Mouse (Mus musculus) heart, postnatal 25 days (tissue): Measurements from ENCODE around the gene Olfr1036. TPM values are rescaled to one million over a fixed set of nuclear protein-coding genes. Genes with fewer than 3 reads are reported as not detected.
"Not testable (repeated sequence)": the region's sequence is repeated elsewhere in the genome, so short reads cannot be mapped to it uniquely, and the experiment has no call there.

Source experiments
- DNase-seq: peaks from one replicate; pipeline ENCODE4 v3.0.0; 2022; ENCODE audit warnings: low spot score
- intact Hi-C: fragments of 180-260 bp; cut with DNase I; formaldehyde crosslinking; loops from one replicate; pipeline ENCODE4 v1.15.1; 2025
- total RNA-seq, 2 experiments: library from RNA; stranded (reverse); gene quantifications; 2 replicates each; pipeline ENCODE4 v1.2.3; 2021

Olfr1036 gene
- not detected for total RNA-seq

DNA sequence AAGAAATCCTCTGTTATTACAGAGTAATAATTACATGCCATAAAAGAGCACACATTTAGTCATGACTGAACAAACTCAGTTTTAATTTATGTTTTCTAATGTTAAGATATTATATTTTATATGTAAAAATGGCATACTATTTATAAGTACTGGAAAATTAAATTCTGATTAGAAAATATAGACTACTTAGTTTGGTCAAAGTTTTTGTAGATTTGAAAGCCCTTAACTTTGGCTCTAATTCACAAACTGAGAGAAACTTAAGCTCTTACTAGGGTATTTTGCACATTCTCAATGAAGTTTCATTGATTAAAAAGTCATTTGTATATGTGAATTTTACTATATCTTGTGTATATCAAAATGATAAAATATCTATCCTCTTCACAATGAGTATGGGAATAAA is at the start of gene Olfr1036:
TSS of gene Olfr1036 (plus strand) at position 301 of the 400 bp plus-strand sequence.
- intact Hi-C loops, DNase-seq: not testable (repeated sequence)

DNA sequence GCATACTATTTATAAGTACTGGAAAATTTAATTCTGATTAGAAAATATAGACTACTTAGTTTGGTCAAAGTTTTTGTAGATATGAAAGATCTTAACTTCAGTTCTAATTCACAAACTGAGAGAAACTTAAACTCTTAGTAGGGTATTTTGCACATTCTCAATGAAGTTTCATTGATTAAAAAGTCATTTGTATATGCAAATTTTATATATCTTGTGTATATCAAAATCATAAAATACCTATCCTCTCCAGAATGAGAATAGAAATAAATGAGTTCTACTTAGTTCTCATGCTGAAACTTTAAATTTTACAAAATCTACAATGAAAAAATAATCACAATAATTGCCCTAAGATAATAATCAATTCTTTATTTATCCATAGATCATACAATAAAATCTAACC is 28.2 kb upstream of the Olfr1036 start, which contains the start of gene Olfr1034:
TSS of gene Olfr1034 (plus strand) at position 301 of the 400 bp plus-strand sequence.
- intact Hi-C loops: no loop called here
- no peak for DNase-seq

DNA sequence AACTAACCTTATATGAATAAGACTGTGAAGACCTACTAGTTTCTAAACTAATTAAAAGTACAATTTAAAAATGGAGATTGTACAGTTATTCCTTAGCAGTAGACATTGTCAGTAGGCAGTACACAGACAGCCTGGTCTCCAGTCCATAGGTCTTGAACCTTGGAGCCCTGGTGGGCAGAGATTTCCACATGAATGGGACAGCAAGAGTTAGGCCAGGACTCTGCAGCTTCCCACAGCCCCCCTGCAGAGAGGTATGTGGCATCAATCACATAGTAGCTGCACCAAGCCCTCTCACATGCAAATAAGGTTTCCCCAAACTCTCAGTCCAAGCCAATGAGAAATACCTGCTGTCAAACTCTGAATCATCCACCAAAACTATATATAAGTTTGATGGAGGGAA is 23.0 kb upstream of the Olfr1036 start:
- intact Hi-C loops, DNase-seq: not testable (repeated sequence)

DNA sequence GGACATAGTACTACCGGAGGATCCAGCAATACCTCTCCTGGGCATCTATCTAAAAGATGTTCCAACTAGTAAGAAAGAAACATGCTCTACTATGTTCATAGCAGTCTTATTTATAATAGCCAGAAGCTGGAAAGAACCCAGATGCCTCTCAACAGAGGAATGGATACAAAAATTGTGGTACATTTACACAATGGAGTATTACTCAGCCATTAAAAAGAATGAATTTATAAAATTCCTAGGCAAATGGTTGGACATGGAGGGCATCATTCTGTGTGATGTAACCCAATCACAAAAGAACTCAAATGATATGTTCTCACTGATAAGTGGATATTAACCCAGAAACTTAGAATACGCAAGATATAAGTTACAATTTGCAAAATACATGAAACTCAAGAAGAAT is 10.0 kb upstream of the Olfr1036 start:
- DNase-seq, intact Hi-C loops: not testable (repeated sequence)

DNA sequence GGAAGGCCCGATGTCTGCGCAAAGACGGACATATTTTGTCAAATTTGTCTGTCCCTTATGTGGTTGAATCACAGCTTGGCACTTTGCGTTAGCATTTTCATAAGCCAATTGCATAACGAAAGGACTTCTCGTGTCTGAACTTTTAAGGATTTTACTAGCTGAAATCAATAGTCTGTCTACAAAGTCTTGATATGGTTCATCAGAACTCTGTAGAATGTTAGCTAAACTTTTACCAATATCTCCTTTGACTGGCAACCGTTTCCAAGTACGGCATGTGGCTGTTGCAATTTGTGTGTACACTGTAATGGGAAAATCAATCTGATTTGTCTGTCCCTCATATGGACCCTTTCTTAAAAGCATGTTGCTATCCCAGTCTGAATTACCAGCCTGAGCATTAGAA is 3.6 kb upstream of the Olfr1036 start:
- intact Hi-C loops: no loop called here
- DNase-seq: no peak

DNA sequence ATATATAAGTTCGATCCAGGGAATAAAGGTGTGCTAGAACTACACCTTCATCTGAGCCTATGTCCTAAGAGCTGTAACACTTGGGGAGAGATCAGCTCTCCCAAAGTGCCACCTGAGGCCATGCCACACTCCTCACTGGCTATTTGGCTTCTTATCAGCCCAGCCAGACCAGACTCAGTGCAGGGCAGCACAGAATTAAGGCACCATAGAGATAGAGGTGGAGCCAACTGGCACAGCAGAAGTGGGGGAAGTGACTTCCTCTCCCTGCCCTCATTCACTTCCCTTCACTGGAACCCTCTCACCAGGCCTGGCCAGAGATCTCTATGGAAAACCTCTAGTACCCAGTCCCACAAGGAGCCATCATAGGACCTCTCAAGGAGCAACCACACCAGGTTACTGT is 6.7 kb downstream of the Olfr1036 start:
- intact Hi-C loops: not testable (repeated sequence)

DNA sequence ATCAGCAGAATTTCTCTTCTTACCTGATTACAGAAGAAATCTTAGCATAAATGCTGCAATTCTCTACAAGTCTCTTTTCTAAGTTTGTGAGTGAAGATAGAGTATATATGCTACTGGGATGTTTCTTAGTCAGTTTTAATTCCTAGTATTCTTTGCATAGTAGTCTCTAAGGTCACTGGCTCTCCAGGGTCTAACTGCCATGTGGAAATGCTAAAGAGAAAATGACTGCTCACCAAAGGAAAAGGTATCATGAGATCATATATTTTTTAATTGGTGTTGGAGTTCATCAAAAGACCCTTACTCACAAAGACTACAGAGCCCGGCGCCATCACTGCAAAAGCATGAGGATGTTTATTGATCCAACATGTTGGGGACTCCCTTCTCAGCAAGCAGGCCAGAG is 13.5 kb downstream of the Olfr1036 start, which contains the start of gene Olfr1037:
TSS of gene Olfr1037 (minus strand) at position 101 of the 400 bp plus-strand sequence.
- no peak for DNase-seq
- intact Hi-C loops: no loop called here

More for the DNA sequence above, 6.7 kb downstream of the Olfr1036 start:
- not testable (repeated sequence) for DNase-seq

Other genes starting within 250 kb of the Olfr1036 start
- not detected for gene Olfr1019, start 228.5 kb upstream of the Olfr1036 start, total RNA-seq
- not detected for gene Olfr1020, start 227.0 kb upstream of the Olfr1036 start, total RNA-seq
- not detected for gene Olfr1022, start 205.4 kb upstream of the Olfr1036 start, total RNA-seq
- not detected for gene Olfr1023, start 188.4 kb upstream of the Olfr1036 start, total RNA-seq
- not detected for gene Olfr1024, start 168.9 kb upstream of the Olfr1036 start, total RNA-seq
- not detected for gene Olfr1025-ps1, start 158.8 kb upstream of the Olfr1036 start, total RNA-seq
- gene Olfr1026, start 152.4 kb upstream of the Olfr1036 start, total RNA-seq: not detected
- not detected for gene Olfr1028, start 123.6 kb upstream of the Olfr1036 start, total RNA-seq
- not detected for gene Olfr1029, start 100.1 kb upstream of the Olfr1036 start, total RNA-seq
- not detected for gene Olfr1030, start 94.7 kb upstream of the Olfr1036 start, total RNA-seq
- not detected for gene Olfr1031, start 83.7 kb upstream of the Olfr1036 start, total RNA-seq
- not detected for gene Olfr1032, start 68.5 kb upstream of the Olfr1036 start, total RNA-seq
- 1 to 10 TPM; 5.3 to 6.2 TPM for gene Olfr1033, start 53.4 kb upstream of the Olfr1036 start, total RNA-seq
- gene Olfr1034, start 28.1 kb upstream of the Olfr1036 start, total RNA-seq: under 1 TPM; 0.14 to 0.16 TPM
- not detected for gene Olfr1037, start 13.4 kb downstream of the Olfr1036 start, total RNA-seq
- not detected for gene Olfr1039, start 61.9 kb downstream of the Olfr1036 start, total RNA-seq
- not detected for gene Olfr1040, start 72.7 kb downstream of the Olfr1036 start, total RNA-seq
- not detected for gene Olfr1042, start 87.8 kb downstream of the Olfr1036 start, total RNA-seq
- not detected for gene Olfr1043, start 93.5 kb downstream of the Olfr1036 start, total RNA-seq
- gene Olfr1044, start 103.8 kb downstream of the Olfr1036 start, total RNA-seq: not detected
- not detected for gene Olfr52, start 111.7 kb downstream of the Olfr1036 start, total RNA-seq
- gene Olfr1045, start 129.0 kb downstream of the Olfr1036 start, total RNA-seq: not detected
- not detected for gene Olfr1046, start 145.3 kb downstream of the Olfr1036 start, total RNA-seq
- not detected for gene Olfr1047, start 157.4 kb downstream of the Olfr1036 start, total RNA-seq
- not detected for gene Olfr1048, start 166.3 kb downstream of the Olfr1036 start, total RNA-seq
- not detected for gene Olfr1049, start 184.3 kb downstream of the Olfr1036 start, total RNA-seq
- gene Olfr1051, start 205.1 kb downstream of the Olfr1036 start, total RNA-seq: not detected
- not detected for gene Olfr1052, start 218.5 kb downstream of the Olfr1036 start, total RNA-seq
- not detected for gene Olfr1053, start 241.3 kb downstream of the Olfr1036 start, total RNA-seq